In genomic region chr2:69821711-69822110, GRCm38 (mm10) we compare ENCODE assay signal across 8 mouse cellular contexts. TPM values are rescaled to one million over a fixed set of nuclear protein-coding genes. Genes with fewer than 3 reads are reported as not detected.
DNase-seq lines count a peak whose midpoint lies in the region; ATAC-seq lines count a peak whose summit lies in the region.

TSS of gene Klhl23 (plus strand) at chr2:69821944.

- WGBS in stomach, embryonic 14.5 days, result 3% methylated on average over 8 of the region's 8 CpGs

- peak within 1 kb of the TSS; percentile 60 for H3K4me3 ChIP-seq in stomach, embryonic 14.5 days (ENCODE audit: low read depth, low read length)

- H3K4me2 ChIP-seq in stomach, embryonic 14.5 days (replicated peaks; ENCODE audit: low read depth, low read length), result peak within 1 kb of the TSS; percentile 57

- H3K27me3 ChIP-seq in stomach, embryonic 14.5 days (ENCODE audit: control insufficient read depth, insufficient read depth, low read length), result no peaks in the 10 kb centered on the region

- peak within 1 kb of the TSS; percentile 96 for H3K27ac ChIP-seq in stomach, embryonic 14.5 days (ENCODE audit: low read length)

- DNase-seq in left cerebral cortex, adult 18-20 months (ENCODE audit: low spot score in 2 of 2), result no peak
- no peak for DNase-seq in left cerebral cortex, adult 9 months (ENCODE audit: low spot score in 2 of 2)
- peak; percentile 61 for DNase-seq in c-Kit-positive CD71-positive TER-119-positive erythroid progenitor cells, embryonic 14.5 days (ENCODE audit: low spot score)
- peak; percentile 95 for DNase-seq in heart, adult 11 months
- DNase-seq in layer of hippocampus, postnatal 10 days (ENCODE audit: low spot score in 2 of 2), result no peak
- peak; percentile 37 for DNase-seq in lung, postnatal 36 days
- DNase-seq in cerebellum, adult 9-10 months, result no peak

- peak within 1 kb of the TSS; percentile 77 for H3K9ac ChIP-seq in stomach, embryonic 14.5 days (replicated peaks; ENCODE audit: low read depth, low read length)

- peak; percentile 21; the same call in 1 of the 2 replicates for ATAC-seq in stomach, embryonic 14.5 days (ENCODE audit: insufficient number of reproducible peaks, insufficient read depth, low FRiP score, low read depth)

- H3K36me3 ChIP-seq in stomach, embryonic 14.5 days (ENCODE audit: control insufficient read depth, insufficient read depth, low read length), result peaks cover 10% of the 10 kb centered on the region; the same call in 1 of the 2 replicates

- peaks cover 13% of the 10 kb centered on the region; the same call in 1 of the 2 replicates for H3K4me1 ChIP-seq in stomach, embryonic 14.5 days (ENCODE audit: control insufficient read depth, insufficient read depth, low read length)

- H3K9me3 ChIP-seq in stomach, embryonic 14.5 days (ENCODE audit: control insufficient read depth, low read depth, low read length), result no peaks in the 10 kb centered on the region

RNA-seq across cellular contexts. Expression of gene Klhl23, which starts in this region (rescaled TPM):
- total RNA-seq in left cerebral cortex, adult 18-20 months (2021), result 10 to 100 TPM; 54.2 to 54.4 TPM
- 10 to 100 TPM; 82.6 to 92.2 TPM for total RNA-seq in layer of hippocampus, postnatal 10 days (2021)
- 42.8 and 47.3 TPM in 2 replicates for polyA plus RNA-seq in stomach, embryonic 14.5 days (2014; fragmentation: Nextera tagmentation; extraction: Ambion mirVana)

Comparison
In these comparisons a context has a peak if more than half of its experiments do, and no peak if none do; other contexts are left out.
1. DNase-seq: peak in c-Kit-positive CD71-positive TER-119-positive erythroid progenitor cells, embryonic 14.5 days (single experiment), heart, adult 11 months (single experiment) and lung, postnatal 36 days (single experiment); none in left cerebral cortex, adult 18-20 months (0 of 2), left cerebral cortex, adult 9 months (0 of 2), layer of hippocampus, postnatal 10 days (0 of 2) and cerebellum, adult 9-10 months (single experiment).